Mouse (Mus musculus): Measurements from ENCODE around the gene Lamb1.

- TF ChIP-seq CTCF (IDR thresholded peaks at IDR 0.05; ENCODE audit: low read depth, low read length) (no peak), POLR2AphosphoS5 (IDR thresholded peaks at IDR 0.05; ENCODE audit: insufficient replicate concordance, low read depth, low read length) (no peak)
Measured at GRCm38 (mm10) chr12:31377241-31377640, 112.2 kb downstream of the Lamb1 start.
